Mouse (Mus musculus) kidney, embryonic 14.5 days (tissue): Measurements from ENCODE around the gene Ifngr1. TPM values are rescaled to one million over a fixed set of nuclear protein-coding genes. Genes with fewer than 3 reads are reported as not detected.

Experiments
- ATAC-seq: fragments of 200-750 bp; cut with Nextera tagmentation; 2 replicates; pipeline ENCODE4 v1.8.0; 2017; ENCODE audit warnings: moderate number of reproducible peaks, mild to moderate bottlenecking, moderate TSS enrichment, moderate library complexity; ENCODE audit not compliant: low FRiP score, low TSS enrichment
- H3K27ac ChIP-seq: fragments of 300-500 bp; sonication (generic); 2 replicates; pipeline ENCODE4 v1.5.1; 2014; ENCODE audit warnings: low read depth, mild to moderate bottlenecking, low read length, moderate library complexity, mixed read lengths
- H3K27me3 ChIP-seq: fragments of 300-500 bp; sonication (generic); 2 replicates; pipeline ENCODE4 v1.6.1; 2014; ENCODE audit warnings: mild to moderate bottlenecking, low read length; ENCODE audit not compliant: control insufficient read depth, insufficient read depth
- H3K36me3 ChIP-seq: fragments of 300-500 bp; sonication (generic); 2 replicates; pipeline ENCODE4 v1.6.1; 2014; ENCODE audit warnings: low read length, mixed read lengths; ENCODE audit not compliant: control insufficient read depth, insufficient read depth
- H3K4me1 ChIP-seq: fragments of 300-500 bp; sonication (generic); 2 replicates; pipeline ENCODE4 v1.6.1; 2014; ENCODE audit warnings: low read length, mixed read lengths; ENCODE audit not compliant: control insufficient read depth, insufficient read depth
- H3K4me2 ChIP-seq: fragments of 300-500 bp; sonication (generic); replicated peaks from 2 replicates; pipeline ENCODE4 v1.6.1; 2014; ENCODE audit warnings: low read depth, mild to moderate bottlenecking, low read length
- H3K4me3 ChIP-seq: fragments of 300-500 bp; sonication (generic); 2 replicates; pipeline ENCODE4 v1.5.1; 2014; ENCODE audit warnings: mild to moderate bottlenecking, low read length
- H3K9ac ChIP-seq: fragments of 300-500 bp; sonication (generic); 2 replicates; pipeline ENCODE4 v1.6.1; 2014; ENCODE audit warnings: low read depth, mild to moderate bottlenecking, low read length, moderate library complexity
- H3K9me3 ChIP-seq: fragments of 300-500 bp; sonication (generic); 2 replicates; pipeline ENCODE4 v1.6.1; 2016; ENCODE audit warnings: low read length; ENCODE audit not compliant: control insufficient read depth
- WGBS: fragments of 180-500 bp; shearing (Covaris S2); extraction: QIAGEN DNeasy Blood & Tissue Kit; methylation state at CpG from one replicate; pipeline ENCODE4 v1.1.7; 2014; 5-methylcytosine and 5-hydroxymethylcytosine counted together
- polyA plus RNA-seq: library from polyadenylated mRNA; unstranded; fragments of >200 nt; fragmentation: Nextera tagmentation; extraction: Ambion mirVana; gene quantifications from 2 replicates; pipeline ENCODE4 v1.2.1, GENCODE M21; 2014

The Ifngr1 gene
- polyA plus RNA-seq, 1 experiment from 2014 or later, result 52.7 TPM

DNA sequence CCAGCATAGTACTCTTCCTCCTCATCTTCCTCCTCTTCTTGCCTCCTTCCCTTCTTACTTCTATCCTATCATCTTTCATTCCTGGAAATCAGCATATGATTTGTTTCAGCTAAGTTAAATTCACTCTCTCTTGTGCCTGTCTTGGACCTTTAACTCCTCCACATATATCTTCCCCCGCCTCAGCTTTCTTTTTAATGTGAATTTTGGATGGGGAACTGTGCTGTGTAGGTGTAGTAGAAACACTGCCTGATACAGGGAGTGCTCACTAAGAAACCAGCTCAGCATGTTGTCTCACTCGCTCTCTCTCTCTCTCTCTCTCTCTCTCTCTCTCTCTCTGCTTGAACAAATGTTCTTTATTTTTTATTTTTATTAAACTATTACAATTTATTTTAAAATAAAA lies 53.4 kb downstream of the Ifngr1 start:
- 82% methylated on average over 2 of the region's 2 CpGs for WGBS
- H3K9ac ChIP-seq, result no peak overlapping the region

DNA sequence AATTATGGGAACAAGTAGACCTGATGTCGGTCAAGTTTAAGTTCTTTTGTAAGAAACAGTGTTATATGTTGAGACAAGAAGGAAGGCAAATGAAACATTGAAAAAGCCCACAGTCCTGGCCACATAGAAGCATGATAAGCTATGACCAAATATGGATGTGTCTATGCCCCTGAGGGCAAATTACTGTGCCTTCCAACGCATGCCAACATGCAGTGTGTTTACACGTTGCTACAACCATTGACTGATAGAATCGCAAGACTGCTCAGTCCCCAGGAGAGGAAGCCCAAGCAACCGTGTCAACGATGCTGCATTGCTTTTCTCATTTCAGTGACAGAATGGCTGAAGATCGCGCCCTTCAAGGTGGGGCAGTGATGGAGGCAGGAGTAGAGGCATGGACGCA lies 65.7 kb downstream of the Ifngr1 start:
- ATAC-seq, result no peak
- Histone ChIP-seq H3K4me2 (no peak overlapping the region), H3K36me3 (no peaks in the 10 kb centered on the region), H3K9ac (no peak overlapping the region), H3K4me1 (no peaks in the 10 kb centered on the region), H3K27ac (no peak overlapping the region), H3K4me3 (no peak overlapping the region), H3K27me3 (no peaks in the 10 kb centered on the region), H3K9me3 (no peaks in the 10 kb centered on the region)
- 85% methylated on average over 9 of the region's 9 CpGs for WGBS

More for the DNA sequence above, 53.4 kb downstream of the Ifngr1 start:
- Histone ChIP-seq H3K36me3 (no peaks in the 10 kb centered on the region), H3K27me3 (no peaks in the 10 kb centered on the region), H3K27ac (no peak overlapping the region), H3K4me2 (no peak overlapping the region), H3K9me3 (no peaks in the 10 kb centered on the region), H3K4me3 (no peak overlapping the region), H3K4me1 (no peaks in the 10 kb centered on the region)
- no peak for ATAC-seq

Other genes starting within 250 kb of the Ifngr1 start
- gene Olig3, start 235.4 kb upstream of the Ifngr1 start, polyA plus RNA-seq, result not detected in 2 replicates
- not detected in 2 replicates for gene Il22ra2, start 30.0 kb downstream of the Ifngr1 start, polyA plus RNA-seq
- not detected in 2 replicates for gene Il20ra, start 120.6 kb downstream of the Ifngr1 start, polyA plus RNA-seq